Mouse (Mus musculus) v-Abl transformed pro-B cells (cell line): ENCODE results near the gene Slc9a5.

Experiments used
- in situ Hi-C, 2 experiments: fragments of 400-800 bp; cut with MboI; formaldehyde crosslinking; loops; one replicate each; pipeline ENCODE4 v1.15.1; 2025; ENCODE audit not compliant: unreplicated experiment in 2 of 2

Slc9a5 gene

DNA sequence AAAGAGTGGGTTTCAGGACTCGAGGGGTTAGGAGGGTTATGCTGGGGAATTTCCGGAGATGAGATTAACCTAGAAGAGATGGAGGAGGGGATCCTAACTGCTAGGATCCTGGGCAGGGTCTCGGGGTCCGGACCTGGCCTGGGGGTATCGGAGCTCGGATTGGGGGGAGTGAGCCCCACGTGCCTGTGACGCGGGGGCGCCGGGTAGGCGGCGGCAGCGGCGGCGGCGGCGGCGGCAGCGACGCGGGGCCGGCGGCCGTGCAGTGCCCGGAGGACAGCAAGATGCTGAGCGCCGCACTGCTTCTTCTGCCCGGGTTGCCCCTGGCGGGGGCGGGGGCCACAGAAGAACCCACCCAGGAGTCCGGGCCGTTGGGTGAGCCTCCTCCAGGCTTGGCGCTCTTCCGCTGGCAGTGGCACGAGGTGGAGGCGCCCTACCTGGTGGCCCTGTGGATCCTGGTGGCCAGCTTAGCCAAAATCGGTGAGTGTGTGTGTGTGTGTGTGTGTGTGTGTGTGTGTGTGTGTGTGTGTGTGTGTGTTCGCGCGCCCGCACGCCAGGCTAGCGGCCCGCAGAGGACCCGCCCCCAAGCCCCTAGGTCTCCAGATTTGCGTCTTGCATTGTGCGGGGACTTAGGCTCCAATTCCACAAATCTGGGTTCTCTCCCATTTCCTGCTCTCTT lies 591 bp downstream of the Slc9a5 start:
- in situ Hi-C loops = loop anchor here (5.0 to 25.0 kb wide), 2 partner anchors 57 to 813 kb away; partner anchors contain the start of genes Pla2g15 (in 1 of the 2) and Slc7a6 (in 1 of the 2)

DNA sequence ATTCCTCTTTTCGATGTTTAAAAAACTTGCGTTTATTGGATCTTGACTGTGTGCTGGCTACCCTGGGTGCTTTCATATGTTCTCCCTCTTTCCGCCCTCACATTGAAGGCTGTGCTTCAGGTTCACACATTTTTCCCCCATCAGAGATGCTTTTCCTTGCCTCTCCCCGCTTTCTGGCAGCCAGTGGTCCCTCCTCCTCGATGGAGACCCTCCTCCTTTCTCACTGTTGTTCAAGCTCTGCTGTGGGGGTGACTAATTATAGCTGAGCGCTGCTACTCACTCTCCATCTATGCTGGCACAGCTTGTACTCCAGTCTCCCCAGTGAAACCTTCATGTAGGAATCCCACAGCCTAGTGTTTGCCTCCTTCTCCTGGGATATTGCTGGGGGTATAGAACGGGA lies 1.5 kb downstream of the Slc9a5 start:
- in situ Hi-C loops = no loop called here

DNA sequence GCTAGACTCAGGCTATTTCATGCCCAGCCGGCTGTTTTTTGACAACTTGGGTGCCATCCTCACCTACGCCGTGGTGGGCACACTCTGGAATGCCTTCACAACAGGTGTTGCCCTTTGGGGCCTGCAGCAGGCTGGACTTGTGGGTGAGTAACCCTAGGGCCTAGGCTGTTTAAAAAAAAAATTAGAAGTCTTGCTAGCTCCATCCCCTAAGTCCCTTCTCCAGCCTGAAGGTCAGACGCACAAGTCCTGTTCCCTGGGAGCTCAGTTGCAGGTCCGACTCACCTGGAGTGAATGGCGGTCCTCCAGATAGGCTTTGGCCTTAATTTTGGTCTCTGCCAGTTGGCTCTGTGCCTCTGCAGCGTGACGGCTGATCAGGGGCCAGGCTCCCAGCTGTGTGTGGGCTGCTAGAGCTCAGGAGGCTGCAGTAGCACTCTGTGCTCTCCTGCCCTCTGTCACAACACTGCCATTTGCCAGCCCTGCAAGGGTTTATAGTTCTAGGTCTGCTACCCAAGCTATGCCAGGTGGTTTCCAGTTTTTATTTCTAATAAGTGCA lies 5.0 kb downstream of the Slc9a5 start:
- in situ Hi-C loops = no loop called here

DNA sequence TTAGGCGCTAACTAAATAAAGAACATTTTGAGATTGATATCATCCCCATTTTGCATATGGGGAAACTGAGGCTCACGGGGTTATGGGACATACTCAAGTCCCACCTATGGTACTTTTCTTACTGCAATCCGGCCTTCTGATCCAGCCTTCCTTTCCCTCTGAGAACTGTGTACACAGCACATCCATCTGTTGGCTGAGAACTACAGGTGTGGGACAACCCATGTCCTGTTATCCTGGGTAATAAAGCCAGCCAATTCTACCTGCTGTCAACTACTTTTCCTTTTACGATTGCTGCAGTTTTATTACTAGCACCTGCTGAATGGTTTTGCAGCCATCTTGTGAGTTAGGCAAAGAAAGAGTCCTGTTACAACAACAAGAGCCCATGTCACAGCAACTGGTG lies 5.9 kb downstream of the Slc9a5 start:
- in situ Hi-C loops = no loop called here

DNA sequence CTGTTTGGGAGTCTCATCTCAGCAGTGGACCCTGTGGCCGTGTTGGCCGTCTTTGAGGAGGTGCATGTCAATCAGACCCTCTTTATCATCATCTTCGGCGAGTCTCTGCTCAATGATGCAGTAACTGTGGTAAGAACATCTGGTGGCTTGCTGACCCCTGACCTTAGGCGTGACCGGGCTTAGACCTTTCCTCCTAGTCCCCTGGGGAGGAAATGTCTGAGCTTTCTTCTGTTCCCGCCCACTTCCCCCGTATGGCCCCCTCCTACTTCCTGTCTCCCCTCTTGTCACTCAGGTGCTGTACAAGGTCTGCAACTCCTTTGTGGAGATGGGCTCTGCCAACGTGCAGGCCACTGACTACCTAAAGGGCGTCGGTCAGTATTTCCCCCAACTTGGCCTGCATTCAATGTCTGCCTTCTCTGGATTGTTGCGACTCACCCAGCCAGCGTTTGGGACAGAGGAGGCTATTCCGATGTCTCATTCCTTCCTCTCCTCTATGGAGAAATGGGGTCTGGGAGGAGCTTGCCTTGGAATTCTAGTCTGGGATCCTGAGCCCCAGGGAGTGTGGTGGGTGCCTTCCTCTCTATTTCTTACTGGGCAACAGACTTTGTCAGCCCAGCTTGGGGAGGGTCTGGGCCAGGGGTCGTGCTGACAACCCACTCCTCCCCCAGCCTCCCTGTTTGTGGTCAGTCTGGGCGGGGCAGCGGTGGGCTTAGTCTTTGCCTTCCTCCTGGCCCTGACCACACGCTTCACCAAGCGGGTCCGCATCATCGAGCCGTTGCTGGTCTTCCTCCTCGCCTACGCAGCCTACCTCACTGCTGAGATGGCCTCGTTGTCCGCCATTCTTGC lies 6.8 kb downstream of the Slc9a5 start:
- in situ Hi-C loops = no loop called here

DNA sequence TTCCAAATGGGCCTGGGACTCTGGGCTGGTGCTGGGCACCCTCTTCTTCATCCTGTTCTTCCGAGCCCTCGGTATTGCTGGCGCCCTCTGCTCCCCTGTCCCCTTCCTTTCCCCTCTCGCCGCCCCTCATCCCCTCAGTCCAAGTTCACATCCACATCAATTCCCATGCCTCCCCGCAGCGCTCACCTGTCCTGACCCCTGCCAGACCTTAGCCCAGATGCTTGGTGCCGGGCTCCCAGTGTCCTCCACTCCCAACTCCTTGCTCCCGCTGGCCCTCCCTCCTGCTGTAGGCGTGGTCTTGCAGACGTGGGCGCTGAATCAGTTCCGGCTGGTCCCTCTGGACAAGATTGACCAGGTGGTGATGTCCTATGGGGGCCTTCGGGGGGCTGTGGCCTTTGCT lies 8.0 kb downstream of the Slc9a5 start:
- in situ Hi-C loops = no loop called here

DNA sequence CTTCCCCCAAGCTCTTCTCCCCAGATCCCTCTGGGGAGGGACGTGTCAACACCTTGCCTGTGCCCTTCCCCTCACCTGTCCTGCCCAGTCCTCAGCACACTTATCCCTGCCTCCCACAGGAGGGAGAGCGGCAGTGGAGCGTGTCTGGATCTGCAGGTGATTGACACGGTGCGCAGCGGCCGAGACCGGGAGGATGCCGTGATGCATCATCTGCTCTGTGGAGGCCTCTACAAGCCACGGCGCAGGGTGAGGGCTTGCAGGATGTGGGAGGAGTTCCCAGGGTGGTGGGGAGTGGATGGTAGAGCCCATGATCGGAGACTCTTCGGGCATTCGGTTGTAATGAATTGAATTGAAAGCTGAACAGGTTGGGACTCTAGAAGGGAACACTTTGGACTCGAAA lies 10.6 kb downstream of the Slc9a5 start:
- in situ Hi-C loops = no loop called here

DNA sequence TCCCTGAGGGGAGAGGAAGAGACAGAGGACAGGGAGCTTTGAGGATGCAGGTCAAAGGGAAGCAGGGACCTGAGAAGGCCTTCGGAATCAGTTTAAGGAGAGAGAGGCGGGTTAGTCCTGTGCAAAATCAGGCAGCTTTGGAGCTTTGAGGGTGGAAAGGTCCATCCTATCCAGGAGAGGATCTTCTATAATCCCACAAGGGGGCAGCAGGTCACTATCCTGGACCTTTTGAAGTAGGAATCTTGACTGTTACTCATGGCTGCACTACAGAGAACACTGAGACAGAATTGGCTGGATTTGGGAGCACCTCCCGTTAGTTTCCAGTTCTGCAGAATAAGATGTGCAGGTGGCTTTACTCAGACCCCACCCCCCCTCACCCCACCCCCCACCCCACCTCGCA lies 11.0 kb downstream of the Slc9a5 start:
- in situ Hi-C loops = no loop called here

DNA sequence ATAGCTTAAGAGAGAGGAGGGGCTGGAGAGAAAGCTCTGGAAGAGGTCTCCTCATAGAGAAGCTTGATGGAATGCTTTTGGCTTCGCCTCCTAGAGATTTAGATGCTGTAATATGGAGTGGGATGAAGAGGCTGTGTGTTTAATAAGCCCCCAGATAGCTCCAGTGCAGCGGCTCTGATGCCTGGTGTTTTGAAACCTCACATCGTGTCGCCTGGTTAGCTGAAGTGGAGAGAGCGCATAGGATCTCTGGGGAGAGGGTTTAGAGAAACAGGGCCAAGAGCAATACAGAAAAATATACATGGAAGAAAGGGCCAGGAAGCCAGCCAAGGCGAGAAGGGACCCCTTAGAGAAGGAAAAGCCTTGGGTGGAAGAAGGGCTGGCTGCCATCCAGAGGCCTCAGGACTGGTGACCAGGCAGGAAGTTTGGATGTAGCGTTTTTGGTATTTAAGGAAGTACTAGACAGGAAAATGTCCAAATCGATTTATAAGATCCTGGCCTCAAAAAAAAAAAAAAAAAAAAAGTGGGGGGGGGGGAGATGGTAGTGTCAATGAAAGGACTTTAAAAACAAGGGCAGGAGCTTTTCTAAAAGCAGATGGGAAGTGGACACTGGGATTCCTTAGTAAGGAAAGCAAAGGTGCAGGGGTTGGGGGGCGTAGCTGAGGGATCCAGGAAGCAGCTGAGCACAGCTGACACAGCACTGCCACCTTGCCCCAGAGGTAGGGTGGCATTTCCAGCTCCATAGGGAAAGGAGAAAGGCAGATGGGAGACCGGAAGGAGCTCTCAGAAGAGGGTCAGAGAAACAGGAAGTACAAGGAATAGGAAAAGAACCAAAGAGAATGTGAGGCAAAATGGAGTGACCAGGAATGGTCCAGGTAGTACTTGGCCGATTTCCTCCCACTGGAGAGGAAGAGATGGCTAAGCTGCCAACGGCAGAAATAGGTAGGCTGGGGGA lies 13.4 kb downstream of the Slc9a5 start:
- in situ Hi-C loops = no loop called here

DNA sequence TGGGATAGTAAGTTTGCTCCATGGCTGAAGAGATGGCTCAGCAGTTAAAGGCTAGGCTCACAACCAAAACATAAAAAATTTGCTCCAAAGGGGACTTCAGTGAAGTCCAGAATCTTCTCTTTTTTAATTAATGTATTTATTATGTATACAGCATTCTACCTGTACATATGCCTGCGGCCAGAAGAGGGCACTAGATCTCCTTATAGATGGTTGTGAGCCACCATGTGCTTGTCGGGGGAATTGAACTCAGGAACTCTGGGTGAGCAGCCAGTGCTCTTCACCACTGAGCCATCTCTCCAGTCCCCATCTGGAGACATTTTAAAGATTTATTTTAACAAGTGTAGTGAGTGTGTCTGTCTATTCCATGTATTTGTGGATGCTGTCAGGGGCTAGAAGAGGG lies 18.5 kb downstream of the Slc9a5 start:
- in situ Hi-C loops = no loop called here

DNA sequence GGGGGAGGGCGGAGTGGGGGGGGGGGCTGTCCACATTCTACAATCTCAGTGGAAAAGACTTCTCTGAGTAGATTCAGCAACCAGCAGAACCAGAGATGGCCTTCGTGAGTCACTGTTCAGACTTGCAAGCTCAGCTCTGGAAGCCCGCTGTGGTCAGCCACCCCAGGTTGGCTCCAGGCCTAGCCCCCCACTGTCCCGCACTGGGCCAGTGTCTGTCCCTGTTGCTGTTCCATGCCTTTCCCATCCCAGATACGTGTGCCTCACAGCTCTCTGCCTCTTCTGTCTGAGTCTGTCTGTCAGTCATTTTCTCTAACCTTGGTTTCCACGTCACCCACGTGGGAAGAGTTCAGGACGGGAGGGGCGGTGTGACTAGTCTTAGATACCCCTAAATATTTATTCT lies 23.8 kb downstream of the Slc9a5 start:
- in situ Hi-C loops = no loop called here

DNA sequence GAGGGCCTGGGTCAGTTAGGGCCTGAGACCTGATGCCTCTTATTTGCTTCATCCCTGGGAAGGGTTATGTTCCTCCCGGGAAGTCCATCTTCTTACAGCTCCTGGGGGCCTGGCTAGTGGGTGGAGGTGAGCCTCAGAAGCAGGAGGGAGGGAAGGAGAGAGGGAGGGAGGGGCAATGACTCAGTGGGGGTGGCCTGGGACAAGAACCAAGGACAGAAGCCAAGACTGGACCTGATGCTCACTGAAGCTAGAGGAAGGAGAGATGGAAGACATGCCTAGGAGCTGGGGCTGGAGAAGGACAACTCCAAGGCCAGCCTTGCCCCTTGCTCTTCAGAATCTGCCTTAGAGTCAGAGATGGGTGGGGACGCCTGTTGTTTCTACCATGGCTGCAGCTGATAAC lies 24.4 kb downstream of the Slc9a5 start, which contains the start of gene Plekhg4:
Gene Plekhg4, plus strand, starts transcription at position 243 of the 400 bp plus-strand sequence.
- in situ Hi-C loops = no loop called here

DNA sequence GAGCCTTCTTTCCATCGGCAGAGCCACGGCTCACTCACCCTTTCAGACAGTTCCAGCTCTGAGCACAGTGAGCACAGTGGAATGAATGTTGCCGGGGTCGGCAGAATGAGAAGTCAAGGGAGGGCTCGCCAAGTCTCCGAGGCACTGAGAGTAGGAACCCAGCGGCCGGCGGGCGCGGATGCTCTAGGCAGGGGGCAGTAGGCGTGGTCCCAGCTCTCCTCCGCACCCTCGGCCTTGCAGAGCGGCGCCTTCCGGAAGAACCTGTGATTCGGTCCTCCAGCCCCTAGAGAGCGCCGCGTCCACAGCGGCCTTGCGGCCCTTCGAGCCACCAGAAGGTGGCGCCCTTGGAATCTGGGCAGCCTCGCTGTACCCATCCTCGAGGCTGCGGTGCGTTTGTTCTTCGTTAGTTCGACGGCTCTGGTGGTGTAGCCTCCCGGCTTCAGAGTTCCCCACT lies 25.9 kb downstream of the Slc9a5 start:
- in situ Hi-C loops = no loop called here

DNA sequence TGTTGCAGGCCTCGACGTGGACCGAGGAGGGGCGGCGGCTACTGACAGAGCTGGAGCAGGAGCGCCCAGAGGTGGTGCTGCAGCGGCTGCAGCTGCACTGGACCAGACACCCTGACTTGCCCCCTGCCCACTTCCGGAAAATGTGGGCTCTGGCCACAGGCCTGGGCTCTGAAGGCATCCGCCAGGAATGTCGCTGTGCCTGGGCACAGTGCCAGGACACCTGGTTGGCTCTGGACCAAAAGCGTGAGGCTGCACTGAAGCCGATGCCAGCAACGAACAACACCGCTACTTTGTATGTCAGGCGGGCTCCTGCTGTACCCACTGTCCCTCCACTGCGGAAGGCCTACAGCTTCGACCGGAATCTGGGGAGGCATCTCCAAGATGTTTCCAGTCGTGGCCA lies 30.0 kb downstream of the Slc9a5 start:
- in situ Hi-C loops = no loop called here

DNA sequence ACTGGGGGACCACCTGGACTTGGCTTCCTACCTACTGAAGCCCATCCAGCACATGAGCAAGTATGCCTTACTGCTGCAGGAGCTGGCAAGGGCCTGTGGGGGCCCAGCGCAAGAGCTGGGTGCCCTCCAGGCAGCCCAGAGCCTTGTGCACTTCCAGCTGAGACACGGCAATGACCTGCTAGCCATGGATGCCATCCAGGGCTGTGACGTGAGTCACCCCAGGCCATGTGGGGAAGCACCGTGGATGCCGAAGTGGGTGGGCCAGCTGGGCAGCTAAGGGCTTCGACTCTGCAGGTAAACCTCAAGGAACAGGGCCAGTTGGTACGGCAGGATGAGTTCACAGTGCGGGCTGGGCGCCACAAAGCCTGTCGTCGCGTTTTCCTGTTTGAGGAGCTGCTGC lies 31.7 kb downstream of the Slc9a5 start:
- in situ Hi-C loops = no loop called here

DNA sequence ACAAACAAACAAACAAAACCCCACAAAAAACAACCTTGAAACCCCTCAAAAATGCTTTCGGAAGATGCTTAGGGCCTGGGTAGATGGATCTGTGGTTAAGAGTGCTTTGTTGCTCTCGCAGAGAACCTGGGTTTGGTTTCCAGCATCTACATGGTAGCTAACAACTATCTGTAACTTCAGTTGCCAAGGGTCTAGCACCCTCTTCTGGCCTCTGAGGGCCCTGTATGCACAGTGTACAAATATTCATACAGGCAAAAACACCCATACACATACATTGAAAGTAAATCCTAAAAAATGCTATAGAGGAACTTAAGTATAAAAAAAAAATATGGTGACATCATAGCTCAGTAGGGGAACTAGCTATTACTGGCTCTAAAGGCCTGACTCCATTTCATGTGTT lies 35.4 kb downstream of the Slc9a5 start:
- in situ Hi-C loops = no loop called here

DNA sequence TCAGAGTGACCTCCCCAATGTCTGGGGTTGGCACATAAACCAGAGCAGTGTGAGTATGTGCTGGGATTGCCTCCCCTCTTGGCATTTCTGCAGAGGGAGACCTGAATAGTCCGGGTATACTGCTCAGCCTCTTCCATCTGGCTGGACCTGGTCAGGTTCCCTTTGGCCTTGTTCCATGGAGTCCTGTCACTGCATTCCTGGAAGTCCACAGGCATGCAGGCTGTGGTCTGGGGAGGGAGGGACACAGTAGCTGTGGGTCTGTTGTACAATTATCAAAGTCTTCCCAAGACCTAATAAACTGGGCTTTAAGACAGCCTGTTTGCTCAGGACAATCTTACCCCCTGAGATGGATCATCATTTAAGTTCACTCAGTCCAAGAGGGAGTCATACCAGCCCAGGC lies 38.5 kb downstream of the Slc9a5 start:
- in situ Hi-C loops = no loop called here

DNA sequence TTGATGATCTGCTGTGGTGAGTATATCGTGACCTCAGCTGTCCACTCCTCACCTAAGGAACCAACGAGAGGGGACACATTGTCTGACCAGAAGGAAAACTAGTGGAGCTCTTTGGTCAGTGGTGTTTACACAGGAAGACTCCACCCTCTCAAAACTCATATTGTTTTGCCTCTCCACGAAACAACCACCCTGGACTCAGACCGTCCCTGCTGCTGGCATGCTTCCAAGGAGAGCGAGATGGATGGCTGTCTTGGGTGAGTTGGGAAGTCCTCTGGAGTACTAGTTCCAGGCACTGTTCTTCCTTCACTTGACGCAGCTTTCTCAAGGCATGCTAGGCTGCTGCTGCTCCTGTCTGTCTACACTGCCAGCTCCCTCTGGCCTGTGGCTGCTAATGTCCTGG lies 40.5 kb downstream of the Slc9a5 start:
- in situ Hi-C loops = no loop called here

DNA sequence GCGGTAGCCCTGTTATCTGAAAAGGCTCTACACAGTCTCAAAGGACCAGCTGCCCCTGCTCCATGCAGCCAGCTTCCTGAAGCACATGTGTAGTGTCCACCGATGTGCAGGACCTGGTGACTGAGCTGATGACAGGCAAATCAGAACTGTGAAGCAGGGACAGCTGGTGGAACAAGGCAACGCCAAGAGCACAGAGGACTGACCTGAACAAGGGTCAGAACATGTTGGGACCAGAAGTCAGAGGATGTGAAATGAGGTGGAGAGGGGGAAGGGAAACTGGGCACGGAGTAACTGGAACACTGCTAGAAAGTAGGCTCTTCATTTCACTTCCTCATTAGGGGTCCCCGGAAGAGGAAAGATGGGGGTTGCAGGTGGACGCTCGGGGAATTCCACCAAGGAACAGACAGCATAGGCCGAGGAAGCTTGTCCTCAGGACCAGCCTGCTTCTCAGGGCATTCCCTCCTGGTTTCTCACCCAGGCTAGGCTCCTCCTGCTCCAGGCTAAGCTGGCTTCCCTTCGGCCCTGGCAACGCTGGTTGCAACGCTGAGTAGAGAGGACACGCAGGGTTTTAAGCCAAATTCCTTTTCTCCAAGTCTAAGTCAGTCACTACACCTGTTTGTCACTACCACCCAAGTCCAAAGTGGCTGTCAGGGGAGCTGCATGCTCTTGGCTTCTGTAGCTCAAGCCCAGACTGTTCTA lies 44.6 kb downstream of the Slc9a5 start:
- in situ Hi-C loops = loop anchor here in 1 of 2 experiments (10.0 kb wide), 1 partner anchor 738 kb away; no protein-coding TSS in a partner anchor

DNA sequence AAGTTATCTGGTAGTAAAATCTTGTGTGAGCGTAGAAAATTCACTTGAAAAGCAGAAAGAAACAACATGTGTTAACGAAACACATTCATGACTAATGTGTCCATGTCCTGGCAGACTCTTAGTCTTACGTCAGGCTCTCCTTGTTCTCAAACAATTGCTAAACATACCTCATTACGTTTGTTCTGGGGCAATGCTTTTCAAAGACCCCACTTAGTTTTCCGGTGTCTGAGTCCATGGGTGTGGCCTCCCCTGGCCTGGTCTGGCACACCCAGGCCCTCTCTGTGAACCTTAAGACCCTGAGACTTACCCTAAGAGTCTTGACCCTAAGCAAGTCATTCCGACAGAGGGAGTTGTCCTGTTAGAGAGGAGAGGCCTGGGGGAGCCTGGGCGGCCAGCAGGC lies 45.3 kb downstream of the Slc9a5 start:
- in situ Hi-C loops = loop anchor here in 1 of 2 experiments (10.0 kb wide), 1 partner anchor 739 kb away; no protein-coding TSS in a partner anchor
